Mouse (Mus musculus) c-Kit-negative CD71-positive TER-119-positive erythroid progenitor cells, embryonic 14.5 days (primary cell): ENCODE data around the gene Ermard.

Source experiments
- DNase-seq: peaks from one replicate; pipeline ENCODE4 v3.0.0-alpha.2; 2013; ENCODE audit warnings: low read depth, low spot score

Gene Ermard

GRCm38 (mm10) chr17:15120569-15120968 is 79.6 kb downstream of the Ermard start:
- no peak for DNase-seq

- DNase-seq: no peak
Observed at GRCm38 (mm10) chr17:15129630-15130287, 88.8 kb downstream of the Ermard start.

GRCm38 (mm10) chr17:15130288-15130656 is 89.3 kb downstream of the Ermard start:
- DNase-seq: no peak

GRCm38 (mm10) chr17:15134905-15135669 is 94.1 kb downstream of the Ermard start:
- DNase-seq: no peak

- DNase-seq: no peak
Observed at GRCm38 (mm10) chr17:15137443-15137842, 96.4 kb downstream of the Ermard start.
